Mouse (Mus musculus): ENCODE results near the gene Gnao1.

Gnao1 gene

GRCm38 (mm10) chr8:93809686-93810027 lies at the start of gene Gnao1:
Gene Gnao1 (plus strand): TSS chr8:93809966.
- in situ Hi-C loops (cut with MboI, MseI): loop anchor here in 1 of 2 experiments (10.0 kb wide), 1 partner anchor 395 kb away; no protein-coding TSS in a partner anchor

- in situ Hi-C loops (cut with MboI, MseI): no loop called here
Observed at GRCm38 (mm10) chr8:93777605-93778004, 32.2 kb upstream of the Gnao1 start.

GRCm38 (mm10) chr8:93809226-93809625 lies 540 bp upstream of the Gnao1 start:
- in situ Hi-C loops (cut with MboI, MseI): loop anchor here in 1 of 2 experiments (10.0 kb wide), 1 partner anchor 396 kb away; no protein-coding TSS in a partner anchor

DNA sequence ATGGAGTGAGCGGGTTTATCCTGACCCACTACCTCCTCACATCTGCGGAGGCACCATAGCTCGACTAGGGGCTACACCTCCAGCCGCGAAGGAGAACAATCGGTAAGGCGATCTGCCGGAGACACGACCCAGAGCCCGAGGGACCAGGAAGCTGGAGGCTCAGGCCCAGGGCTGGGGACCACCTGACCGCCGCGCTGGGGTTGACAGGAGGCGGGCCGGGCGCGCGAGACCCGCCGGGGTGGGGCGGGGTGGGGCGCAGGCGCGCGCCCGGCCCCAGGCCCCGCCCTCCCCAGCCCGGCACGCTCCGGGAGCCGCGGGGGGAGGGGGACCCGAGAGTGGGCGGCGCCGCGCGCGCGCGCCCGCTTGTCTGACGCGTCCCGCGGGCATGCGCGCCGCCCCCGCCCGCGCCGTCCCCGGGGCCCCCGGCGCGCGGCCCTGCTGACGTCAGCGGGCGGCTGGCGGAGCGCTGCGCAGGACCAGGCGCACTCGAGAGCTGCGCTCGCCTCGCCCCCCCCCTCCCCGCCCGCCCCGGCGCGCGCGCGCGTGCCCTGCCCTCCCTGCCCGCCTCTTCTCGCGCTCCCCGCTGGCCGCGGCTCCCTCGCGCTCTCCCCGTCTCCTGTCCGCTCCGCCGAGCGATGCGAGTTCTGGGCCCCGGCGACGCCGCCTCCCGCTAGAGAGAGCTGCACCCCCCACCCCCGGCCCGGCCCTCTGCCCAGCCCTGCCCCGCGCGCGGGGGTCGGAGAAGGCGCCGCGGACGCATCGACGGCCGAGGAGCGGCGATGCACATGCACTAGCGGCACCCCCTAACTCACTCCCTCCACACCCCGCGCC lies 477 bp downstream of the Gnao1 start:
- in situ Hi-C loops (cut with MboI, MseI): no loop called here

DNA sequence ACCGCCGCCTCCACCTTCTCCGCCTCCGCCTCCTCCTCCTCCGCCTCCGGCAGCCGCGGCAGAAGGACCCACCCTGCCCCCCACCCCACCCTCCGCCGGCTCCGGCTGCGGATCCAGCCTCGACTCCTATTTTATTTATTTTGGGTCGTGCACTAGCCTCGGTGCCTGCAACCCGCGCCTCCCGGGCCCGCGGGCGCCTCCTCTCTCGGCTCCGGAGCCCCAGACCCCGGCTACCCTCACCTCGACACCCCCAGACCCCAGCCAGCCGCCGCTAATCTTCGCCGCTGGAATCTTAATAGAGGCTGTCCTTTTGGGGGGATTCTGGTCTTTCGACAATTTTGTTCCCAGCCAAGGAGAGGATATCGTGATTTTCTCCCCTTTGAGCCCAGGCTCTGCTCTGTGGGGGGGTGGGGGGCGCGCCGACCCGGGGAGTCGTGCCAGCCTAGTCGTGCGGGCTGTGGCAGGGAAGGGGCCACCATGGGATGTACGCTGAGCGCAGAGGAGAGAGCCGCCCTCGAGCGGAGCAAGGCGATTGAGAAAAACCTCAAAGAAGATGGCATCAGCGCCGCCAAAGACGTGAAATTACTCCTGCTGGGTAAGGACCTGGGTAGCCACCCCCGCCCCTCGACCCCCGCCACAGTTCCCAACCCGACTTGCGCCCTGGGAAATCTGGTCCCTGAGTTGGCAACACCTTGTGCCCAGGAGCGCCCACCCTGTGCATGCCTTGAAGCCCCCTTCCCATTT lies 1.3 kb downstream of the Gnao1 start:
- in situ Hi-C loops (cut with MboI, MseI): no loop called here

DNA sequence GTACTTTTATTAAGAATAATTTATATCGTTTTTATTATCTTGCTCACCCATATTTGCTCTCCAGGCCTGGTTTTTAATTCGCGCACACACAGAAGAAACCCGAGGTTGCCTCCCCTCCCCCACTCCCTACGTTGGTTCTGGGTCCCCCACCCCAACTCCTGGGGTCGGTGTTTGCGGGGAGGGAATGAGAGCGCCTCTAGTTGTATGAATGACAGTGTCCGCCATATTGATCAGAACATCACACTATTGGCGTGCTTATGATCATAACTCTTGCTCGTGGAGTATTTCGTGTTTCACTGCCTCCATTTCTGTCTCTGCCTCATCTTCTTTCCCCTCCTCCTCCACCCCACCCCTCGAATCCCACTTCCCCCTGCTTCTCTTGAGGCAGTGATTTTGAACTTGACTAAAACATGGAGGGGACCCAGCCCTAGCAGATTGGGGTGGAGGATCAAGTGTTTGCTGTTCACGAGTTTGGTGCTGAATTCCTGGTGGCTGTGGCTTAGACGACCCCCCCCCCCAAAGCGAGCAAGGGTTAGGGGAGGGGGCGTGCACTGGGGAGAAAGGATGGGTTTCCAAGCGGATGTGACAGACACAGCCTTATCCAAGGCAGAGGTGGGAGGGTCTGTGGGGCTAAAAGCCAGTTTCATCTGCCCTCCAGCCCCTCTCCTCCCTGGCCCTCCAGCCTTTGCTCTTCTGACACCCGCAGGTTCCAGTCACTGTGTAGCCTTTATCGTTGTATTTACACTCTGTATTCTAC lies 2.1 kb downstream of the Gnao1 start:
- in situ Hi-C loops (cut with MboI, MseI): no loop called here

- in situ Hi-C loops (cut with MboI, MseI): no loop called here
Observed at GRCm38 (mm10) chr8:93812566-93813404, 3.0 kb downstream of the Gnao1 start.

- in situ Hi-C loops (cut with MboI, MseI): no loop called here
Observed at GRCm38 (mm10) chr8:93813405-93813761, 3.6 kb downstream of the Gnao1 start.

GRCm38 (mm10) chr8:93814266-93814665 lies 4.5 kb downstream of the Gnao1 start:
- in situ Hi-C loops (cut with MboI, MseI): no loop called here

DNA sequence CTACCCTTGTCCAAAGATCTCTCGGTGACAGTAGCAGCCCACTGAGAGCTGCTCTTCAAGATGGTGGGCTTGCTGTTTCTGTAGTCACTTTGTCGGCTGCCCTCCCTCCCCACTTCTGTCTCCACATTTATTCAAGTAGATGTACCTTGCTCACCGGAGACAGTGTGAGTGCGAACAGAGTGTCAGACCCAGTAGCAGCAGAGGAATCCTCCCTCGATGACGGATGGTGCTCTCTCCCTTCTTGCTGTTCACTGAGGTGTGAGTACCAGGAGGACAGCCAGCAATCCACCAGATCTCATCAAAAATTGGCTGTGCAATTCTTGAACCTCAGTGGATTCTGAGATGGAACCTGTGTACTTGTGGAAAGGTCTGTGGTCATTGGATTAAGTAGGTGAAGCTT lies 6.5 kb downstream of the Gnao1 start:
- in situ Hi-C loops (cut with MboI, MseI): no loop called here

DNA sequence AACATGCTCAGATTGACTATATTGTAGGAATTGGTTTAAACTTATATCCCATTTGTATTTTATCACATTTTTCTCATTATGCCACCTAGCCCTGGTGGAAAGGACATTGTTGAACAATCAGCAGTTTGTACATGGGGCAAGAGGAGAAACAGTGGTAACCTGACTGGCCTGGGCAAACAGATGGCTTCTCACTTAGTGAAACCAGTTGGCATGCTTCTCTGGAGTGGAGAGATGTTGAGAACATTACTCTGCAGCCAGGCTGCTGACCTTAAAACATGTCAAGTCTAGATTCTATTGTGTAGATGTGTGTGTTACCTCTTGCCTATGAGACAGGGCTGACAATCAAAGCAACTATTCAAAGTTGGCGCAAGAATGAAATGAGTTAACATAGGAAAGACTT lies 7.6 kb downstream of the Gnao1 start:
- in situ Hi-C loops (cut with MboI, MseI): no loop called here

DNA sequence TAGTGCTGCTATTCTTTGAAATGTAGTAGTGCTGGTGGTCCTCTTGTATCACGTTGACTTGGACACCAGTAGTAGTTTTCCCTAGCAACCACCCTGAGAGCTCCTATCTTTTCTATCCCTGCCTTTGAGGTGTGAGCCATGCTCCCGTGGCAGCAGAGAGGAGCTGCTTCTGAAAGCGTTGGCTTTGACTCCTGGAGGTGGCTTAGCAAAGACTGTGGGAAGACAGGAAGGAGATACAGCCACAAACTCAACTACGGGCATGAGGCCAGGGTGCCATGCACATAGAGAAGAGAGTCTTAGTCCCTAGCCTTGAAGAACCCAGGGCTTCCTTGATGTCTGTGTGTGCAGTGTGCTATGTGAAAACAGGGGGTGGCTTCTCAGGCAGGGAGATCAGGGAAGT lies 10.2 kb downstream of the Gnao1 start:
- in situ Hi-C loops (cut with MboI, MseI): no loop called here

DNA sequence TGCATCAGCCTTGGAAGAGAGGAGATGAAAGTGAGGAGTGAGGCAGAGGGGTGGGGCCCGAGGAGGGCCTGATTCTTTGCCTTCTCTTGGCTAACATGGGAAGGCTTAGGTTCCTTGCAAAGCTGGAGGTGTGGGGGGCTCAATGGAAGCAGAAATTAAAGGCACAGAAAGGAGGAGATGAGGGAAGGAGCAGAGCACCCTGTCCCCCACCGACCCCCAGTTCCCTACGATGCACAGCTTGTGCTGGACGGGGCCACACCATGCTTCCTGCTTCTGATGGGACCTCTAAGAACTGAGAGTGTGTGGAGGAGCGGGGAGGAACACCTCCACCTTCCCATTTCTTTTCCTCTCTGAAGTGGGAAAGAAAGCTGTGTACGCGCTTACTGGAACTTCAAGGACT lies 11.6 kb downstream of the Gnao1 start:
- in situ Hi-C loops (cut with MboI, MseI): no loop called here

DNA sequence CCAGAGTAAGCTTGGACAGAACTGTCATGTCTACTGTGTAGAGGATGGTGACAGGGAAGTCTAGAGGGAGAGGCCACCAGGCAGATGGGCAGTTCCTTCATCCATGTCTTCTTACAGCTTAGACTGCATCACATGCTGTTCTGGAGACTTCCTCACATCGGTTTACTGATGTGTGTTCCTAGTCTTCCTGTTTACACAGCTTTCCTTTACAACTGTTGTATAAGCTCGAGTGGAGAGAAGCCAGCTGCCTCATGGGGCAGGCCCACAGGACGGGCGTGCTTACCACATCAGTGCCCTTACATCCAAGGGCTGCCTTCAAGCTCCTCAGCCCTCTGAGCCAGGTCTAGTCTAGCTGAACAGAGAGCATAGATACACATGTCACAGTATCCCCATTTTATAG lies 15.6 kb downstream of the Gnao1 start:
- in situ Hi-C loops (cut with MboI, MseI): no loop called here

GRCm38 (mm10) chr8:93830626-93831025 lies 20.9 kb downstream of the Gnao1 start:
- in situ Hi-C loops (cut with MboI, MseI): no loop called here

GRCm38 (mm10) chr8:93835771-93836170 lies 26.0 kb downstream of the Gnao1 start:
- in situ Hi-C loops (cut with MboI, MseI): no loop called here

GRCm38 (mm10) chr8:93839113-93839512 lies 29.3 kb downstream of the Gnao1 start:
- in situ Hi-C loops (cut with MboI, MseI): no loop called here

DNA sequence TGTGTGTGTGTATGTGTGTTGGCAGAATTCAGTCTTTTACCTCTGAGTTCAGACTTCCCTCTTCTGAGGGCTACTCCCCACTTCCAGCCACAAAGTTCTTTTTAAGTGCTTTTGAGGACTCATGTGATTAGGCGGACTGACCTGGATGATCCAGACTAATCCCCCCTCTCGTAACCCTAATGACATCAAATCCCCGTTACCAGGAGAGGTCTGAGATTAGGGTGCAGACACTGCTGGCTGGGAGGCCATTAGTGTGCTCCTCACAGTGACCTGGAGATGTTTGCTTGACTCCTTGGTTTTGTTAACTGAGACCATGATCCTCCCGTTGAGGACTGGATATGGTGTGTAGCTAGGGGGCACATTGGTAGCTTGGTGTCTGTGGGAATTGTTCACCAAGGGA lies 30.7 kb downstream of the Gnao1 start:
- in situ Hi-C loops (cut with MboI, MseI): no loop called here

DNA sequence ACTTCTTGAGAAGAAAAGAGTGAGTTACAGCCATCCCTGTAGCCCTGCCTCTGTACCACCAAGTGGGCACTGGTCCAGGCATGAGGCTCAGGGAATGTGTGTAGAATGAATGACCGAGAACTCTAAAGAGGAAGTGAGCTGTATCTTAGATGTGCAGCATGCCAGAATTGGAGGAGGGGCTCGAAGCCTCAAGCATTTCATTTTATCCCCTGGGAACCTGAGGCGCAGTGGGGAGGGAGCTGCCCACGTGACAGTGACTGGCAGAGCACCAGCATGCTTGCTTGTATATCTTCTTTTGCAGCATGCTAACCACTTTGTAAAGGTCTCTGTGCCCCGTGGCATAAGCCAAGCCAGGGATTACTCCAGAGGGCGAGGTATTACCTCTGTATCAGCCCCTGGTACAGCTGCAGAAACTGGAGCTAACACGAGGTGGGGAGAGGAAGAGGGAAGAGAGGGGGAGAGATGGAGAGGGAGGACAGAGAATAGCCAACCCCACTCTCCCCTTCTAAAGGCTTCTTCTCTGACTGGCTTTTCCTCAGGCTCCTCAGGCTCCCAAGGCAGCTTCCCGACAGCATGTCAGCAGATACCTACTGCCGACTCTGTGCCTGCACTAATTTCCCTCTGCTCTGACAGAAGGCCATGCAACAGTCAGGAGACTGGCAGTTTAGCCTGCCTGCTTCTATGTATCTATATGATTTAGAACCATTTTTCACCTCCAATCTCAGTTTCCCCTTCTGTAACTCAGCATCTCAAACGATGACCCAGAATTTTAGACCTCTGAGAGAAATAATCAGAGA lies 31.4 kb downstream of the Gnao1 start:
- in situ Hi-C loops (cut with MboI, MseI): no loop called here

DNA sequence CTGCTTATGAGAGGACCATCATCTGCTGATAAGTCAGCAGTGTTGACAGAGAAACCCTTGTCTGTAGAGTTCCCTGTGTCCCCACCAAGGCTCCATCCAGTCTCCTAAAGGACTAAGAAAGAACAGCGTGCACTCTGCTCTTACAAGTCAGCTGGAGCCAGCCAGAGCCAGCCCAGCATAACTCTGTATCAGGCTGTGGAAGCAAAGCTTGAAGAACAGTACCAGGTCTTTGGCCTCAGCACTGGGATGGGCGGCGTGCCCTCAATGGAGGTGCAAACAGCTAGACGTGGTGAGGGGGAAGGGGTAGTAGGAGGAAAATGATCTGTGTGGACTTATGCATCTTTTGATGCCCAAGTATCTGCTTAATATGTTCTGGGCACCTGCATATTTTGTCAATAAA lies 32.8 kb downstream of the Gnao1 start:
- in situ Hi-C loops (cut with MboI, MseI): no loop called here

All from T-helper 17 cell (primary cell).